Mouse (Mus musculus): ENCODE data around the gene Pappa.

- TF ChIP-seq POLR2A (IDR thresholded peaks at IDR 0.05; ENCODE audit: borderline replicate concordance, low read depth, low read length) (no peak), CTCF (IDR thresholded peaks at IDR 0.05; ENCODE audit: low read depth, low read length) (no peak)
These were observed 275.5 kb downstream of the Pappa start for GRCm38 (mm10) chr4:65399457-65399856.
